Mouse (Mus musculus) ES-E14 (cell line): ENCODE data around the gene Cab39l. TPM values are rescaled to one million over a fixed set of nuclear protein-coding genes. Genes with fewer than 3 reads are reported as not detected.
A peak's percentile ranks its signal among the peaks of the same experiment; 100 is the strongest.

Experiments used
- DNase-seq: peaks from one replicate; pipeline ENCODE4 v3.0.0-alpha.2; 2013; ENCODE audit warnings: low read depth, low spot score
- H3K27ac ChIP-seq: 2 replicates; pipeline ENCODE4 v1.5.1; 2012; ENCODE audit warnings: low read depth, mild to moderate bottlenecking, low read length, moderate library complexity, mixed read lengths; ENCODE audit not compliant: poor library complexity, insufficient read depth, severe bottlenecking
- H3K36me3 ChIP-seq: 2 replicates; pipeline ENCODE4 v1.6.1; 2012; ENCODE audit warnings: mild to moderate bottlenecking, low read length, moderate library complexity, mixed read lengths; ENCODE audit not compliant: control insufficient read depth, poor library complexity, insufficient read depth, severe bottlenecking
- H3K4me1 ChIP-seq, 2 experiments: fragments of 150-350 bp in 1 of 2; sonication (generic) in 1 of 2; 2 replicates each; pipeline ENCODE4 v1.6.1; 2012; ENCODE audit warnings: low read length in 2 of 2, mild to moderate bottlenecking in 1 of 2, mixed read lengths in 1 of 2; ENCODE audit not compliant: control insufficient read depth in 2 of 2, insufficient read depth in 2 of 2, poor library complexity in 1 of 2
- H3K4me3 ChIP-seq, 2 experiments: fragments of 150-350 bp in 1 of 2; sonication (generic) in 1 of 2; 2 replicates each; pipeline ENCODE4 v1.5.1; 2012; ENCODE audit warnings: low read length in 2 of 2, low read depth in 1 of 2, mild to moderate bottlenecking in 1 of 2, mixed read lengths in 1 of 2; ENCODE audit not compliant: insufficient read depth in 1 of 2, poor library complexity in 1 of 2, severe bottlenecking in 1 of 2
- H3K9ac ChIP-seq: 2 replicates; pipeline ENCODE4 v1.6.1; 2012; ENCODE audit warnings: low read depth, mild to moderate bottlenecking, low read length, mixed read lengths; ENCODE audit not compliant: poor library complexity, insufficient read depth, severe bottlenecking
- H3K9me3 ChIP-seq: fragments of 150-350 bp; sonication (generic); 2 replicates; pipeline ENCODE4 v1.6.1; 2012; ENCODE audit warnings: low read depth, mild to moderate bottlenecking, low read length; ENCODE audit not compliant: control insufficient read depth, insufficient read depth
- CHD2 ChIP-seq: IDR thresholded peaks from 2 replicates; pipeline ENCODE4 v1.6.1; 2014; ENCODE audit warnings: mild to moderate bottlenecking, low read depth, low read length, inconsistent platforms
- HCFC1 ChIP-seq: IDR thresholded peaks from 2 replicates; pipeline ENCODE4 v1.6.1; 2012; ENCODE audit warnings: low read length, inconsistent platforms, borderline replicate concordance; ENCODE audit not compliant: insufficient read depth
- MAFK ChIP-seq: IDR thresholded peaks from 2 replicates; pipeline ENCODE4 v1.6.1; 2014; ENCODE audit warnings: mild to moderate bottlenecking, low read depth, low read length, inconsistent platforms; ENCODE audit not compliant: insufficient read depth
- ZC3H11A ChIP-seq: IDR thresholded peaks from 2 replicates; pipeline ENCODE4 v1.6.1; 2012; ENCODE audit warnings: low read depth, mild to moderate bottlenecking, inconsistent platforms, low read length, borderline replicate concordance
- ZNF384 ChIP-seq: IDR thresholded peaks from 2 replicates; pipeline ENCODE4 v1.6.1; 2012; ENCODE audit warnings: low read depth, low read length, inconsistent platforms
- in situ Hi-C, 2 experiments: fragments of 600-800 bp; cut with MboI; formaldehyde crosslinking; loops; one replicate each; pipeline ENCODE4 v1.15.1; 2025; ENCODE audit warnings: low sequenced_read_pairs in 2 of 2, inconsistent platforms in 1 of 2; ENCODE audit not compliant: unreplicated experiment in 2 of 2
- total RNA-seq: library from RNA; depleted of rRNA; stranded (reverse); fragments of 300-350 nt; gene quantifications from 2 replicates; pipeline ENCODE4 v1.2.3, GENCODE M21; 2012

The Cab39l gene
- total RNA-seq, 1 experiment = 5.8 TPM

GRCm38 (mm10) chr14:59591901-59592300 is 151.1 kb downstream of the Cab39l start:
- Histone ChIP-seq H3K9me3 (no peaks in the 10 kb centered on the region), H3K4me3 (no peak overlapping the region), H3K9ac (no peak overlapping the region), H3K36me3 (peaks cover 6% of the 10 kb centered on the region; the same call in 1 of the 2 replicates), H3K4me1 (peaks cover 0 to 2% of the 10 kb centered on the region in 2 experiments; a peak in 1 of 4 replicates), H3K27ac (no peak overlapping the region)
- DNase-seq = no peak
- no peak for TF ChIP-seq MAFK
- TF ChIP-seq ZC3H11A = no peak
- TF ChIP-seq CHD2 = no peak
- no peak for TF ChIP-seq HCFC1
- no peak for TF ChIP-seq ZNF384
- in situ Hi-C loops = no loop called here

DNA sequence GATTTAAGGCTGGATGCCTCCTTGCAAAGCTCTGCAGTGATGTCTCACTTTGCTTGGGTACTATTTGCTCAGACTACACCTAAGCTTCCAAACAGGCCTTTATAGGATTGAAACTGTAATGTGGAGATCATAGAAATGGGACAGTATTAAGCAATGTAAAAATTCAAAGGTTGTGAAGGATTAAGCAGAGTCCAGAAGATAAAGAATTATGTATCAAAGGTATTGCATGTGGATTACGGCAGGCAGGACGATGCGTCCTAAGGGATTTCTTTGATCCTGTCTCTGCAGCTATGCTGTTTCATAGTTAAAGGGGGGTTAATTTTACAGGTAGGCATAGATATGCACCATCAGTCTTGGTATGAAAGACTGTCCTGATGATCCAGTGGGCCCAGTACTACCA is 151.8 kb downstream of the Cab39l start:
- in situ Hi-C loops = no loop called here
- Histone ChIP-seq H3K36me3 (peaks cover 6% of the 10 kb centered on the region; the same call in 1 of the 2 replicates), H3K4me1 (peaks cover 0 to 2% of the 10 kb centered on the region in 2 experiments; a peak in 1 of 4 replicates), H3K9me3 (no peaks in the 10 kb centered on the region), H3K9ac (no peak overlapping the region), H3K4me3 (no peak overlapping the region), H3K27ac (no peak overlapping the region)
- TF ChIP-seq MAFK (no peak), CHD2 (no peak), ZC3H11A (no peak)
- DNase-seq = no peak

GRCm38 (mm10) chr14:59594988-59595387 is 154.2 kb downstream of the Cab39l start:
- in situ Hi-C loops = no loop called here
- Histone ChIP-seq H3K9me3 (no peaks in the 10 kb centered on the region), H3K9ac (no peak overlapping the region), H3K27ac (no peak overlapping the region), H3K4me1 (peaks cover 0 to 2% of the 10 kb centered on the region in 2 experiments; a peak in 1 of 4 replicates), H3K4me3 (no peak overlapping the region), H3K36me3 (no peaks in the 10 kb centered on the region)
- no peak for TF ChIP-seq HCFC1
- no peak for TF ChIP-seq MAFK
- TF ChIP-seq ZNF384 = no peak
- TF ChIP-seq ZC3H11A = no peak
- no peak for TF ChIP-seq CHD2
- no peak for DNase-seq

- peak within 1 kb of the TSS; percentile 85 for H3K9ac ChIP-seq
- DNase-seq = peak; percentile 86
- H3K36me3 ChIP-seq = no peaks in the 10 kb centered on the region
- H3K9me3 ChIP-seq = no peaks in the 10 kb centered on the region
- no peaks in the 10 kb centered on the region; a peak in 1 of 4 replicates for H3K4me1 ChIP-seq
- no peak for TF ChIP-seq ZC3H11A
- no peak for TF ChIP-seq MAFK
- peak; percentile 82 for TF ChIP-seq HCFC1
- TF ChIP-seq ZNF384 = no peak
- no peak for TF ChIP-seq CHD2
- in situ Hi-C loops = no loop called here
- no peak within 1 kb of the TSS for H3K27ac ChIP-seq
- peak within 1 kb of the TSS; percentile 89 to 90 for H3K4me3 ChIP-seq
These were observed 156.9 kb downstream of the Cab39l start, which contains the start of gene Cdadc1 for GRCm38 (mm10) chr14:59597398-59598259. Gene Cdadc1, minus strand, starts transcription at chr14:59597959.
